Mouse (Mus musculus): Measurements from ENCODE around the gene Pcif1. TPM values are rescaled to one million over a fixed set of nuclear protein-coding genes. Genes with fewer than 3 reads are reported as not detected.

The Pcif1 gene
- polyA plus RNA-seq, 1 experiment, result 27.8 TPM

GRCm38 (mm10) chr2:164921984-164922383 lies 42.9 kb downstream of the Pcif1 start:
- no peak for DNase-seq (ENCODE audit: low spot score)

GRCm38 (mm10) chr2:164923291-164923690 lies 44.2 kb downstream of the Pcif1 start:
- no peak for DNase-seq (ENCODE audit: low spot score)

GRCm38 (mm10) chr2:164924100-164924857 lies 45.2 kb downstream of the Pcif1 start:
- DNase-seq (ENCODE audit: low spot score), result peak; percentile 70

- DNase-seq (ENCODE audit: low spot score), result no peak
These were observed 51.8 kb downstream of the Pcif1 start for GRCm38 (mm10) chr2:164930706-164931581.

DNA sequence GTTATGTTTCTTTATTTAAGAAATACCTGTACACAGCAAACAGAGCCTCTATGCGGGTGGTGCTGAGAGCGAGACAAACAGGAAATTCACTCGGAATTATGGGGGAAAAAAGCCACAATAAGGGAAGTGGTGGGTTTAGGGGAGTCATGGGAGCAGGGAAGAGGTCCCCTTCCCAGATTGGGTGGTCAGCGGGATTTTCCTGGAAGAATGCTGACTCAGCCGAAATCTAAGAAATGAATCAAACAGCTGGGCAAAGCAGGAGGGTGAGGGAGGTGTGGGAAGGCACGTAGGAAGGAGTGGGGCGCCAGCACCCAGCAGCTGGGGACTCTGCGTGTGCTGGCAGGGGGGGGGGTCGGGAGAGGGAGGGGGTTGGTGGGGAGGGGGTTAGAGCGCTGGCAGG lies 54.4 kb downstream of the Pcif1 start:
- DNase-seq (ENCODE audit: low spot score), result no peak

GRCm38 (mm10) chr2:164935991-164936390 lies 56.9 kb downstream of the Pcif1 start:
- DNase-seq (ENCODE audit: low spot score), result no peak

GRCm38 (mm10) chr2:164938146-164939091 lies 59.3 kb downstream of the Pcif1 start:
- DNase-seq (ENCODE audit: low spot score), result no peak

DNA sequence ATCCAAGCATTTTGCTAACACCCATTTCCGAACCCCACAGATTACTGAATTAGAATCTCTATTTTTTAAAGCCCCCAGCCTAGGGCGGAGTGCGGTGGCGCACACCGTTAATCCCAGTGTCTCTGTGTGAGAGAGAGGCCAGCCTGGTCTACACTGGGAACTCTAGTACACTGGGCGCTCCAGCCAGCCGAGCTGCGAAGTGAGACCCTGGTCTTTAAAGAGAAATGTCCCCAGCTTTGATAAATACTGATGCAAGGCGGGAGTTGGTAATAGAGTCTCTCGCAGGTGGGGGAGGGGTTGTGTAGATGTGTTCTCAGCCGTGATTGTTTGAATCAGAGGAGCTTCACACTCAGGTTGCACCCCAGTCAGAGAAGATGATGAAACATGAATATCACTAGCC lies 60.0 kb downstream of the Pcif1 start:
- DNase-seq (ENCODE audit: low spot score), result no peak

DNA sequence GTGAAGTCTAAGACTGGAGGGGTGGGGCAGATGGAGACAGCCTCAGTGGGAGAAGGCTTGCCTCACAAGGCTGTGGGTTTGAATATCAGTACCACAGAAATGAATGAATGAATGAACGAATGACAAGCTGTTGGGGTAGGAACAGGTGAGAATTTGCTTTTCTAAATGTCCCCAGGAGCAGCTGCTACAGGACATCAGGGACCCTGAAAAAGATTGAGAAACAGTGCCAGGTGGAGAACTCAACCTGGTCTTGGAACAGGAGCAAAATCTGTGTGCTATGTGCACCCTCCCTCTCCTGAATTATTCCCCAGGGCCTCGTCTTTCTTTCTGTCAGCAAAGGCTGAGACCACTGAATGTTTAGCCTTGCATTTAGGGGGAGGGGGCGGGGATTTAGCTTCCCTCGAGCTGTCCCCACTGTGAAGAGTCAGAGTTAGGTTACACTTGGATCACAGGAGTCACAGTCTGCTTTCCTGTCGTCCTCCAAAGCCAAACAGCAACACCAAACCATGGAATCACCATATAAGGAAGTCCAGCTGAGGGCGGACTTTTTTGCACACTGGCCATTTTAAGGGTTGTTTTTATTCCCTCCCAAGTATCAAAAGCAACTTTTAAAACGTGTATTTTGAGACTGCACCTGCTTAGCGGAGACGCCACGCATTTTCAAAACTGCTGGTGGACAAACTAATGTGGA lies 61.2 kb downstream of the Pcif1 start, which contains the start of gene Mmp9:
Gene Mmp9, plus strand, starts transcription at position 641 of the 691 bp plus-strand sequence.
- DNase-seq (ENCODE audit: low spot score), result no peak

DNA sequence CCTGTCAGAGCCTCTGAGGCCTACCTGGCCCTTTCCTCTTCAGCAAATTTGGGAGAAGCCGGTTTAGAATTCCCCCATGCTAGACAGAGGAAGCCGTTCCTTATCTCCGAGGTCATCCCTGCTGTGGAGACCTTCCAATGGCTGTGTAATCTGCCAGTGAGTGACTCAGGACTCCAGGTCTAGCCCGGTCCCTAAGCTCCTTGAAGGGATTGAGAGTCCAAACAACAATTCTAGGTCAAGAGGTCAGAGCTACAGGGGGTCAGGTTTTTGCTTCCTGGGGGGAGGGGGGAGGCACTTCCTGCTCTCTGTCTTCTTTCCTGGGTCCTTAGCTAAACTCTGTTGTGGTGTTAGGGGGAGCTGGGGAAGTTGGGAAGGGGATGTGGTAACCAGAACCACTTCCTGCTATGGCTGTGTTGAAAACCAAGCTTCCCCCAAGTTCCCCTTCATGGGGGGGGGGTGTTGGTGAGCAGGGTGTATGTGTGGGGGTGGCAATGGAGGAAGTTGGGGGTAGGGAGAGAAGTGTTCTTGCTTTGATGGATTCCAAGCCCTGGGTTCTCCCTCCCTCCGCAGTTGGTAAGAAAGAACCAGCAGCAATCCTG lies 63.7 kb downstream of the Pcif1 start:
- no peak for DNase-seq (ENCODE audit: low spot score)

Other genes with a start within 250 kb of the Pcif1 start
- gene Wfdc16, start 240.5 kb upstream of the Pcif1 start, polyA plus RNA-seq (2012; rRNA removed), result not detected in 2 replicates
- gene Wfdc10, start 223.3 kb upstream of the Pcif1 start, polyA plus RNA-seq (2012; rRNA removed), result 4.9 and 7.1 TPM in 2 replicates
- not detected in 2 replicates for gene Wfdc9, start 222.7 kb upstream of the Pcif1 start, polyA plus RNA-seq (2012; rRNA removed)
- not detected in 2 replicates for gene Wfdc11, start 205.2 kb upstream of the Pcif1 start, polyA plus RNA-seq (2012; rRNA removed)
- gene Wfdc13, start 194.2 kb upstream of the Pcif1 start, polyA plus RNA-seq (2012; rRNA removed), result 1.1 and 1.2 TPM in 2 replicates
- gene Spint4, start 180.8 kb upstream of the Pcif1 start, polyA plus RNA-seq (2012; rRNA removed), result not detected in 2 replicates
- not detected in 2 replicates for gene Spint5, start 164.0 kb upstream of the Pcif1 start, polyA plus RNA-seq (2012; rRNA removed)
- gene Wfdc3, start 133.4 kb upstream of the Pcif1 start, polyA plus RNA-seq (2012; rRNA removed), result 0.81 and 0.96 TPM in 2 replicates
- 36.1 and 36.7 TPM in 2 replicates for gene Dnttip1, start 133.3 kb upstream of the Pcif1 start, polyA plus RNA-seq (2012; rRNA removed)
- 7.3 and 7.9 TPM in 2 replicates for gene Ube2c, start 109.4 kb upstream of the Pcif1 start, polyA plus RNA-seq (2012; rRNA removed)
- 21.9 and 26.7 TPM in 2 replicates for gene Tnnc2, start 99.3 kb upstream of the Pcif1 start, polyA plus RNA-seq (2012; rRNA removed)
- 24.4 and 29.0 TPM in 2 replicates for gene Snx21, start 93.5 kb upstream of the Pcif1 start, polyA plus RNA-seq (2012; rRNA removed)
- gene Acot8, start 74.4 kb upstream of the Pcif1 start, polyA plus RNA-seq (2012; rRNA removed), result 37.5 and 45.7 TPM in 2 replicates
- gene Zswim3, start 74.2 kb upstream of the Pcif1 start, polyA plus RNA-seq (2012; rRNA removed), result 5.3 and 6.2 TPM in 2 replicates
- gene Zswim1, start 56.6 kb upstream of the Pcif1 start, polyA plus RNA-seq (2012; rRNA removed), result 5.4 and 8.1 TPM in 2 replicates
- gene Spata25, start 50.8 kb upstream of the Pcif1 start, polyA plus RNA-seq (2012; rRNA removed), result 0.13 TPM in 1 of 2 replicates, not detected in the other
- gene Ctsa, start 46.4 kb upstream of the Pcif1 start, polyA plus RNA-seq (2012; rRNA removed), result 200 and 235 TPM in 2 replicates
- 12.5 and 15.3 TPM in 2 replicates for gene Neurl2, start 45.8 kb upstream of the Pcif1 start, polyA plus RNA-seq (2012; rRNA removed)
- 247 and 252 TPM in 2 replicates for gene Pltp, start 21.6 kb upstream of the Pcif1 start, polyA plus RNA-seq (2012; rRNA removed)
- gene Zfp335, start 32.5 kb downstream of the Pcif1 start, polyA plus RNA-seq (2012; rRNA removed), result 15.6 and 16.3 TPM in 2 replicates
- gene Mmp9, start 61.5 kb downstream of the Pcif1 start, polyA plus RNA-seq (2012; rRNA removed), result 13.0 and 13.5 TPM in 2 replicates
- gene Slc12a5, start 81.5 kb downstream of the Pcif1 start, polyA plus RNA-seq (2012; rRNA removed), result 1.0 and 1.2 TPM in 2 replicates
- 30.9 and 33.6 TPM in 2 replicates for gene Ncoa5, start 155.6 kb downstream of the Pcif1 start, polyA plus RNA-seq (2012; rRNA removed)
- gene Cd40, start 176.3 kb downstream of the Pcif1 start, polyA plus RNA-seq (2012; rRNA removed), result 8.6 and 9.5 TPM in 2 replicates
- gene 1700025C18Rik, start 211.4 kb downstream of the Pcif1 start, polyA plus RNA-seq (2012; rRNA removed), result not detected in 2 replicates

Data from urinary bladder, adult 2 months (tissue).